23 mouse cellular contexts compared by ENCODE assay signal in genomic region chr16:91630584-91630983, GRCm38 (mm10). TPM values are rescaled to one million over a fixed set of nuclear protein-coding genes. Genes with fewer than 3 reads are reported as not detected.
DNase-seq lines count a peak whose midpoint lies in the region; ATAC-seq and TF ChIP-seq lines count a peak whose summit lies in the region.
"Had no signal": no experiment of that assay in that cellular context is flagged by ENCODE, and none has a peak within 500 bp of the region (broad histone marks: within the 10 kb centered on the region; RNA-seq: fewer than 3 reads in every experiment).

No protein-coding gene starts in this region.

- no peaks in the 10 kb centered on the region for H3K9me3 ChIP-seq in midbrain, embryonic 13.5 days
- H3K9me3 ChIP-seq in midbrain, embryonic 16.5 days (replicated peaks; ENCODE audit: control insufficient read depth, low read length, poor library complexity, severe bottlenecking), result no peaks in the 10 kb centered on the region
- H3K9me3 ChIP-seq: embryonic facial prominence, embryonic 10.5 days; embryonic facial prominence, embryonic 12.5 days; forebrain, embryonic 13.5 days; G1E had no signal

- no peaks in the 10 kb centered on the region for H3K27me3 ChIP-seq in midbrain, embryonic 13.5 days
- H3K27me3 ChIP-seq in midbrain, embryonic 16.5 days (ENCODE audit: control insufficient read depth, insufficient read depth, low read depth, low read length), result no peaks in the 10 kb centered on the region
- no peaks in the 10 kb centered on the region for H3K27me3 ChIP-seq in testis, adult 2 months (ENCODE audit: control insufficient read depth, insufficient read depth, low read length)
- H3K27me3 ChIP-seq: embryonic facial prominence, embryonic 12.5 days; forebrain, embryonic 13.5 days; Patski had no signal

- H3K9ac ChIP-seq in midbrain, embryonic 13.5 days (replicated peaks), result no peak overlapping the region
- H3K9ac ChIP-seq in midbrain, embryonic 16.5 days (ENCODE audit: low read depth, low read length), result no peak overlapping the region
- H3K9ac ChIP-seq: embryonic facial prominence, embryonic 12.5 days; forebrain, embryonic 13.5 days had no signal

- TF ChIP-seq CTCF in testis, adult 2 months (IDR thresholded peaks at IDR 0.05; ENCODE audit: control insufficient read depth, insufficient read depth, insufficient replicate concordance, low read depth, low read length), result no peak
- TF ChIP-seq CTCF in brain, embryonic 14.5 days (IDR thresholded peaks at IDR 0.05; ENCODE audit: borderline replicate concordance, extremely low read depth, insufficient read depth, insufficient read length), result no peak

- no peak overlapping the region for H3K4me3 ChIP-seq in midbrain, embryonic 13.5 days (replicated peaks)
- H3K4me3 ChIP-seq in midbrain, embryonic 16.5 days (ENCODE audit: low read depth, low read length), result no peak overlapping the region
- no peak overlapping the region for H3K4me3 ChIP-seq in testis, adult 2 months (ENCODE audit: control insufficient read depth, low read depth, low read length)
- H3K4me3 ChIP-seq: embryonic facial prominence, embryonic 10.5 days; embryonic facial prominence, embryonic 12.5 days; forebrain, embryonic 13.5 days had no signal

- intact Hi-C loops in gastrocnemius, postnatal 14 days (cut with DNase I; ENCODE audit: low total_unique reads), result no loop called here

- 65% methylated on average over 1 of the region's 1 CpGs for WGBS in midbrain, embryonic 13.5 days
- 63% methylated on average over 1 of the region's 1 CpGs for WGBS in midbrain, embryonic 16.5 days

- no peak for DNase-seq in testis, postnatal 10 days (ENCODE audit: low spot score)
- peak; percentile 24 for DNase-seq in R1 (ENCODE audit: low read depth, low spot score)
- DNase-seq in brain, embryonic 14.5 days (ENCODE audit: low read depth), result peak; percentile 5
- DNase-seq in gastrocnemius, postnatal 14 days, result no peak
- no peak for DNase-seq in ovary, postnatal 36 days (ENCODE audit: low spot score)
- DNase-seq: adrenal gland, adult 8-10 months; adrenal gland, postnatal 14 days; adrenal gland, postnatal 36 days; cerebellum, adult 11-12 months; cerebellum, adult 2 months; cerebellum, adult 9-10 months; cerebellum, postnatal 10 days; cerebellum, postnatal 25 days had no signal

- no peak for ATAC-seq in midbrain, embryonic 13.5 days
- no peak for ATAC-seq in midbrain, embryonic 16.5 days
- ATAC-seq: activated CD4-positive, CD25-positive, alpha-beta regulatory T cell, adult 4 months; forebrain, embryonic 13.5 days; forebrain, embryonic 16.5 days; Patski had no signal

- H3K4me1 ChIP-seq in midbrain, embryonic 13.5 days (replicated peaks), result no peaks in the 10 kb centered on the region
- no peaks in the 10 kb centered on the region for H3K4me1 ChIP-seq in midbrain, embryonic 16.5 days (ENCODE audit: control insufficient read depth, insufficient read depth, low read length)
- H3K4me1 ChIP-seq in testis, adult 2 months (ENCODE audit: control insufficient read depth, insufficient read depth, low read length), result no peaks in the 10 kb centered on the region
- H3K4me1 ChIP-seq: embryonic facial prominence, embryonic 10.5 days; embryonic facial prominence, embryonic 12.5 days; forebrain, embryonic 13.5 days had no signal

- H3K27ac ChIP-seq in midbrain, embryonic 13.5 days, result 0 out of 2 replicates have a peak overlapping the region, but pooled peaks have one; percentile 19
- H3K27ac ChIP-seq in midbrain, embryonic 16.5 days (ENCODE audit: low read length), result no peak overlapping the region
- peak overlapping the region; percentile 37; the same call in 1 of the 2 replicates for H3K27ac ChIP-seq in testis, adult 2 months (ENCODE audit: control insufficient read depth, insufficient read depth, low read depth, low read length)
- H3K27ac ChIP-seq: embryonic facial prominence, embryonic 10.5 days; embryonic facial prominence, embryonic 12.5 days; forebrain, embryonic 13.5 days had no signal

- no peak overlapping the region for H3K4me2 ChIP-seq in midbrain, embryonic 13.5 days (replicated peaks)
- no peak overlapping the region for H3K4me2 ChIP-seq in midbrain, embryonic 16.5 days (ENCODE audit: low read length)
- H3K4me2 ChIP-seq: embryonic facial prominence, embryonic 12.5 days; forebrain, embryonic 13.5 days had no signal

- peaks cover 83% of the 10 kb centered on the region for H3K36me3 ChIP-seq in midbrain, embryonic 13.5 days
- H3K36me3 ChIP-seq in midbrain, embryonic 16.5 days (ENCODE audit: control insufficient read depth, insufficient read depth, low read length), result peaks cover 26% of the 10 kb centered on the region
- H3K36me3 ChIP-seq in testis, adult 2 months (ENCODE audit: control insufficient read depth, insufficient read depth, low read length), result peaks cover 5% of the 10 kb centered on the region; the same call in 1 of the 2 replicates

- TF ChIP-seq POLR2A in testis, adult 2 months (IDR thresholded peaks at IDR 0.05; ENCODE audit: control insufficient read depth, low read depth, low read length), result no peak
- no peak for TF ChIP-seq POLR2A in brain, embryonic 14.5 days (IDR thresholded peaks at IDR 0.05; ENCODE audit: borderline replicate concordance, extremely low read depth, insufficient read depth, insufficient read length, poor library complexity, severe bottlenecking)

RNA-seq across cellular contexts. Expression of gene Dnajc28, which starts 11.8 kb away (rescaled TPM):
- 7.2 and 8.0 TPM in 2 replicates for polyA plus RNA-seq in midbrain, embryonic 13.5 days (2015; fragmentation: Nextera tagmentation; extraction: Ambion mirVana)
- 6.9 and 7.3 TPM in 2 replicates for polyA plus RNA-seq in midbrain, embryonic 16.5 days (2015; fragmentation: Nextera tagmentation; extraction: Ambion mirVana)
- 9.0 and 12.5 TPM in 2 replicates for polyA plus RNA-seq in testis, adult 2 months (2012; rRNA removed)
- 3.6 and 3.9 TPM in 2 replicates for polyA plus RNA-seq in brain, embryonic 14.5 days (2012; rRNA removed)
- 1 to 10 TPM; 6.6 to 8.5 TPM for total RNA-seq in gastrocnemius, postnatal 14 days (2021)

RNA-seq across cellular contexts. Expression of gene Gart, which starts 16.2 kb away (rescaled TPM):
- 72.3 and 73.7 TPM in 2 replicates for polyA plus RNA-seq in midbrain, embryonic 13.5 days (2015; fragmentation: Nextera tagmentation; extraction: Ambion mirVana)
- polyA plus RNA-seq in midbrain, embryonic 16.5 days (2015; fragmentation: Nextera tagmentation; extraction: Ambion mirVana), result 55.2 and 62.5 TPM in 2 replicates
- polyA plus RNA-seq in testis, adult 2 months (2012; rRNA removed), result 22.5 and 24.1 TPM in 2 replicates
- polyA plus RNA-seq in brain, embryonic 14.5 days (2012; rRNA removed), result 42.7 and 46.1 TPM in 2 replicates
- 10 to 100 TPM; 45.2 to 54.1 TPM for total RNA-seq in gastrocnemius, postnatal 14 days (2021)

RNA-seq across cellular contexts. Expression of gene Son, which starts 16.7 kb away (rescaled TPM):
- 146 and 159 TPM in 2 replicates for polyA plus RNA-seq in midbrain, embryonic 13.5 days (2015; fragmentation: Nextera tagmentation; extraction: Ambion mirVana)
- polyA plus RNA-seq in midbrain, embryonic 16.5 days (2015; fragmentation: Nextera tagmentation; extraction: Ambion mirVana), result 98.4 and 115 TPM in 2 replicates
- 94.4 and 114 TPM in 2 replicates for polyA plus RNA-seq in testis, adult 2 months (2012; rRNA removed)
- polyA plus RNA-seq in brain, embryonic 14.5 days (2012; rRNA removed), result 331 and 353 TPM in 2 replicates
- total RNA-seq in gastrocnemius, postnatal 14 days (2021), result 10 to 100 TPM; 95.5 to 96.9 TPM

RNA-seq across cellular contexts. Expression of gene Tmem50b, which starts 33.0 kb away (rescaled TPM):
- polyA plus RNA-seq in midbrain, embryonic 13.5 days (2015; fragmentation: Nextera tagmentation; extraction: Ambion mirVana), result 50.5 and 55.1 TPM in 2 replicates
- polyA plus RNA-seq in midbrain, embryonic 16.5 days (2015; fragmentation: Nextera tagmentation; extraction: Ambion mirVana), result 95.1 and 106 TPM in 2 replicates
- 50.6 and 54.1 TPM in 2 replicates for polyA plus RNA-seq in testis, adult 2 months (2012; rRNA removed)
- 52.3 and 55.4 TPM in 2 replicates for polyA plus RNA-seq in brain, embryonic 14.5 days (2012; rRNA removed)
- 10 to 100 TPM; 16.0 to 16.9 TPM for total RNA-seq in gastrocnemius, postnatal 14 days (2021)

RNA-seq across cellular contexts. Expression of gene Donson, which starts 58.0 kb away (rescaled TPM):
- 21.9 and 26.9 TPM in 2 replicates for polyA plus RNA-seq in midbrain, embryonic 13.5 days (2015; fragmentation: Nextera tagmentation; extraction: Ambion mirVana)
- 19.2 and 20.4 TPM in 2 replicates for polyA plus RNA-seq in midbrain, embryonic 16.5 days (2015; fragmentation: Nextera tagmentation; extraction: Ambion mirVana)
- 45.4 and 45.8 TPM in 2 replicates for polyA plus RNA-seq in testis, adult 2 months (2012; rRNA removed)
- 36.4 and 45.3 TPM in 2 replicates for polyA plus RNA-seq in brain, embryonic 14.5 days (2012; rRNA removed)
- total RNA-seq in gastrocnemius, postnatal 14 days (2021), result 1 to 10 TPM; 1.6 to 1.8 TPM

Comparison
In these comparisons a context has a peak if more than half of its experiments do, and no peak if none do; other contexts are left out.
1. DNase-seq: peak in R1 (single experiment) and brain, embryonic 14.5 days (single experiment); none in testis, postnatal 10 days (single experiment), gastrocnemius, postnatal 14 days (single experiment) and ovary, postnatal 36 days (single experiment).